Mouse (Mus musculus) kidney, embryonic 14.5 days (tissue): ENCODE measurements around the gene Tnfrsf13b. TPM values are rescaled to one million over a fixed set of nuclear protein-coding genes. Genes with fewer than 3 reads are reported as not detected.

ENCODE experiments used
- ATAC-seq: fragments of 200-750 bp; cut with Nextera tagmentation; 2 replicates; pipeline ENCODE4 v1.8.0; 2017; ENCODE audit warnings: moderate number of reproducible peaks, mild to moderate bottlenecking, moderate TSS enrichment, moderate library complexity; ENCODE audit not compliant: low FRiP score, low TSS enrichment
- H3K27ac ChIP-seq: fragments of 300-500 bp; sonication (generic); 2 replicates; pipeline ENCODE4 v1.5.1; 2014; ENCODE audit warnings: low read depth, mild to moderate bottlenecking, low read length, moderate library complexity, mixed read lengths
- H3K27me3 ChIP-seq: fragments of 300-500 bp; sonication (generic); 2 replicates; pipeline ENCODE4 v1.6.1; 2014; ENCODE audit warnings: mild to moderate bottlenecking, low read length; ENCODE audit not compliant: control insufficient read depth, insufficient read depth
- H3K36me3 ChIP-seq: fragments of 300-500 bp; sonication (generic); 2 replicates; pipeline ENCODE4 v1.6.1; 2014; ENCODE audit warnings: low read length, mixed read lengths; ENCODE audit not compliant: control insufficient read depth, insufficient read depth
- H3K4me1 ChIP-seq: fragments of 300-500 bp; sonication (generic); 2 replicates; pipeline ENCODE4 v1.6.1; 2014; ENCODE audit warnings: low read length, mixed read lengths; ENCODE audit not compliant: control insufficient read depth, insufficient read depth
- H3K4me2 ChIP-seq: fragments of 300-500 bp; sonication (generic); replicated peaks from 2 replicates; pipeline ENCODE4 v1.6.1; 2014; ENCODE audit warnings: low read depth, mild to moderate bottlenecking, low read length
- H3K4me3 ChIP-seq: fragments of 300-500 bp; sonication (generic); 2 replicates; pipeline ENCODE4 v1.5.1; 2014; ENCODE audit warnings: mild to moderate bottlenecking, low read length
- H3K9ac ChIP-seq: fragments of 300-500 bp; sonication (generic); 2 replicates; pipeline ENCODE4 v1.6.1; 2014; ENCODE audit warnings: low read depth, mild to moderate bottlenecking, low read length, moderate library complexity
- H3K9me3 ChIP-seq: fragments of 300-500 bp; sonication (generic); 2 replicates; pipeline ENCODE4 v1.6.1; 2016; ENCODE audit warnings: low read length; ENCODE audit not compliant: control insufficient read depth
- WGBS: fragments of 180-500 bp; shearing (Covaris S2); extraction: QIAGEN DNeasy Blood & Tissue Kit; methylation state at CpG from one replicate; pipeline ENCODE4 v1.1.7; 2014; 5-methylcytosine and 5-hydroxymethylcytosine counted together
- polyA plus RNA-seq: library from polyadenylated mRNA; unstranded; fragments of >200 nt; fragmentation: Nextera tagmentation; extraction: Ambion mirVana; gene quantifications from 2 replicates; pipeline ENCODE4 v1.2.1, GENCODE M21; 2014

Tnfrsf13b gene
- polyA plus RNA-seq = 0.70 and 1.2 TPM in 2 replicates

DNA sequence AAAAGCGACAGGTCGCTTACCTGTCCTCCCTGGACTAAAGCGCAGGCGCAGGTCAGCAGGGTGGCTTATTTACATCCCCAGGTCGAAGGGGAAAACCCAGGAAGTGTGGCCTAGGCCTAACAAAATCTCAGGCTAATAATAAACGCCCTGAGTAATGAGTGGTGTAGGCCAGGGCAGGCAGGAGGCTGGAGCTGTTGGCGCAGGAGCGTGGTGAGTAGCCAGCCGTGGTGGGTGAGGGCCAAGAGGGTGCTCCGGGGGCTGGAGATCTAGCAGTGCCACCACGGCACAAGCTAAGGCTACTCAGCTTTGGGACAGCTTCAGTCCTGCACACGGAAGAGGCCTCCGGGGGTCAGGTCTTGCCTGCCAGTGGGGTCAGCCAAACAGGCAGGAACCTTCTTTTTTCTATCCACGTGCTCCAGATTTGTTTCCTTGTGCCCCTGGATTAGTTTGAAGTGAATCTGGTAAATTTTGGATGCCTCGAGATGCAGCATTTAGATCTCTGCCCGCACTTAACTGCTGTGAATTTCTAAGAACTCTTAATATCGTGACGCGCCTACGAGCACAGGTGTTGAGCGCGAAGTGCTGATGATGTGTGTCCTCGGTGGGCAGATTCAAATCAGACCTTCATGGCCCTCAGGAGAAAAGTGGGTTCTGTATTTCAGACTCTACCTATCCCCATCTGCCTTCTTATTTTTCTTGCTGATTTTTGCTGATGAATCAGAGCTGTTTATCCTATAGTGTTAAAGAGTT lies at the start of gene Tnfrsf13b:
Tnfrsf13b (plus strand) TSS at position 150 of the 750 bp plus-strand sequence.
- H3K9me3 ChIP-seq = no peaks in the 10 kb centered on the region
- H3K4me2 ChIP-seq = no peak within 1 kb of the TSS
- H3K9ac ChIP-seq = no peak within 1 kb of the TSS
- no peak within 1 kb of the TSS for H3K27ac ChIP-seq
- no peak within 1 kb of the TSS for H3K4me3 ChIP-seq
- 86% methylated on average over 23 of the region's 23 CpGs for WGBS
- no peak for ATAC-seq
- no peaks in the 10 kb centered on the region for H3K4me1 ChIP-seq
- H3K36me3 ChIP-seq = no peaks in the 10 kb centered on the region
- no peaks in the 10 kb centered on the region for H3K27me3 ChIP-seq

DNA sequence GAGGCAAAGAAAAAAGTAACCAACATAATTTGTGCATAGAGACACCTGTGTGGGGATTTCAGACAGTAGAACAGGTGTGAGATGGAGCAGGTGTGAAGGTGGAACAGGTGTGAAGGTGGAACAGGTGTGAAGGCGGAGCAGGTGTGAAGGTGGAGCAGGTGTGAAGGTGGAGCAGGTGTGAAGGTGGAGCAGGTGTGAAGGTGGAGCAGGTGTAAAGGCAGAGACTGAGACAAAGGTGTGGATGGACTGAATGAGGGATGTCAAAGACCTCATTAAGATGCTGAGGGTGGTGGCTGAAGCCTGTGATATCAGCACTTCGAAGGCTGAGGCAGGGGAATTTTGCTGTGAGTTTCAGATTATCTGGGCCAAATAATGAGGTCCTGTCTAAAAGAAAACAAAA lies 44.9 kb upstream of the Tnfrsf13b start:
- Histone ChIP-seq H3K4me2 (no peak overlapping the region), H3K4me3 (no peak overlapping the region), H3K27ac (no peak overlapping the region), H3K9ac (no peak overlapping the region), H3K9me3 (no peaks in the 10 kb centered on the region), H3K36me3 (no peaks in the 10 kb centered on the region), H3K4me1 (no peaks in the 10 kb centered on the region), H3K27me3 (no peaks in the 10 kb centered on the region)
- 88% methylated on average over 2 of the region's 2 CpGs for WGBS
- ATAC-seq = no peak

- H3K4me2 ChIP-seq = no peak overlapping the region
- WGBS = 81% methylated on average over 7 of the region's 7 CpGs
- no peak overlapping the region for H3K4me3 ChIP-seq
- no peaks in the 10 kb centered on the region; the same call in 1 of the 2 replicates for H3K9me3 ChIP-seq
- H3K4me1 ChIP-seq = no peaks in the 10 kb centered on the region
- H3K36me3 ChIP-seq = no peaks in the 10 kb centered on the region
- no peak overlapping the region for H3K9ac ChIP-seq
- H3K27me3 ChIP-seq = no peaks in the 10 kb centered on the region
- no peak overlapping the region for H3K27ac ChIP-seq
- no peak for ATAC-seq
Observed at GRCm38 (mm10) chr11:61090195-61090594, 36.4 kb upstream of the Tnfrsf13b start.

DNA sequence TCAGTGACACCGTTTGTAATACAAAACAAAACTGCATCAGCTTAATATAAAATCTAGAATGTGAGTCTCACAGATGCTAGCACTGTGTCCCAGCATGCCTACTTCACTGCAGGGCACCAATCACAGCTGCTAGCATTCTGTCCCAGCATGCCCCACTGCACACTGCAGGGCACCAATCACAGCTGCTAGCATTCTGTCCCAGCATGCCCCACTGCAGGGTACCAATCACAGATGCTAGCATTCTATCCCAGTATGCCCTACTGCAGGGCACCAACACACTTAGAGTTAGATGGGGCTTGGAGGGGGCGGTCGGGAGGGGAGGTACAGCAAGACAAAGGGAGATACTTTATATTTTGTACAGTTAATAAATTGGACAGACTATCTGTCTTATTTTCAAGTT lies 35.4 kb upstream of the Tnfrsf13b start:
- WGBS = 68% methylated on average over 3 of the region's 3 CpGs
- ATAC-seq = no peak
- Histone ChIP-seq H3K27ac (no peak overlapping the region), H3K36me3 (no peaks in the 10 kb centered on the region), H3K4me1 (no peaks in the 10 kb centered on the region), H3K27me3 (no peaks in the 10 kb centered on the region), H3K9ac (no peak overlapping the region), H3K4me2 (no peak overlapping the region), H3K9me3 (no peaks in the 10 kb centered on the region; the same call in 1 of the 2 replicates), H3K4me3 (no peak overlapping the region)

GRCm38 (mm10) chr11:61091642-61092262 lies 34.8 kb upstream of the Tnfrsf13b start:
- Histone ChIP-seq H3K27ac (no peak overlapping the region), H3K4me3 (no peak overlapping the region), H3K9me3 (no peaks in the 10 kb centered on the region; the same call in 1 of the 2 replicates), H3K4me1 (no peaks in the 10 kb centered on the region), H3K9ac (no peak overlapping the region), H3K36me3 (no peaks in the 10 kb centered on the region), H3K27me3 (no peaks in the 10 kb centered on the region), H3K4me2 (no peak overlapping the region)
- WGBS = 28% methylated on average over 7 of the region's 7 CpGs
- ATAC-seq = no peak

GRCm38 (mm10) chr11:61098046-61098445 lies 28.5 kb upstream of the Tnfrsf13b start:
- ATAC-seq = no peak
- Histone ChIP-seq H3K27me3 (no peaks in the 10 kb centered on the region), H3K36me3 (no peaks in the 10 kb centered on the region), H3K4me2 (no peak overlapping the region), H3K27ac (no peak overlapping the region), H3K9me3 (no peaks in the 10 kb centered on the region; the same call in 1 of the 2 replicates), H3K9ac (no peak overlapping the region), H3K4me3 (no peak overlapping the region), H3K4me1 (no peaks in the 10 kb centered on the region)
- 45% methylated on average over 1 of the region's 1 CpGs for WGBS

DNA sequence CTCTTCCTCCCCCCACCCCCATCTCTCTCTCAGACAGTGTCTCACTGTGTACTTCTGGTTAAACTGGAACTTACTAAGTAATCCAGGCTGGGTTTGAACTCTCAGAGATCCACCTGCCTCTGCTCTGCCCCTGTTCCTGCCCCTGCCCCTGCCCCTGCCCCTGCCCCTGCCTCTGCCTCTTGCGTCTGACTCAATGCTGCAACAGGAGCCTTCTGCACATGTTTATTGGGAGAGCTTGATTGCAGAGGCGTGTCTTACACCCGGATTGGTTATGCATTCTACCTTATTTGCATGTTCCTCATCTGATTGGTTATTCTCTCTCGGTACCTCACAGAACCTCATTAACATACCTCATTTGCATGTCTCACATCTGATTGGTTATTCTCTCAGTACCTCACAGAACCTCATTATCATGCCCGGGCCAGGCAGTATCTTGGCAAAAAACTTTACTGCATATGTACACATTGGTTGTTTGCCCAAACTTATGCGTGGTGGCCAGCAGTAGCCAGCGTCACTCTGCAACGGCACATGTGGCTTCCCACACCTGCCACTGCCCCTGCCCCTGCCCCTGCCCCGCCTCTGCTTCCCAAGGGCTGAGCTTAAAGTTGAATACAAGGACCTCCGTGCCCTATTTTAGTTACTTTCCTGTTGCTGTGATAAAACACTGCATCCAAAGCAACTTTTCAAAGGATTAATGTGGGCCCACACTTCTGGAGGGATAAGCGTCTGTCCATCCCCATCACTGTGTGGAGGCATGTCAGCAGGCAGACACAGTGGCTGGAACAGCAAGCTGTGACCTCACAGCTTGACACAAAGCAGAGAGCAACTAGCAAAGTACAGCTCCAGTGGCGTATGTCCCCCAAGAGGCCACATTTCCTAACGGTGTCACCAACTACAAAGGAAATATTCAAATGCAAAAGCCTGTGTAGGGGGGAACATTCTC lies 23.9 kb upstream of the Tnfrsf13b start:
- ATAC-seq = no peak
- 0 out of 2 replicates have a peak, but pooled peaks cover 2% of the 10 kb centered on the region for H3K4me1 ChIP-seq
- H3K36me3 ChIP-seq = no peaks in the 10 kb centered on the region
- H3K27me3 ChIP-seq = no peaks in the 10 kb centered on the region
- WGBS = 73% methylated on average over 12 of the region's 13 CpGs
- no peak overlapping the region for H3K4me3 ChIP-seq
- H3K9me3 ChIP-seq = no peaks in the 10 kb centered on the region
- no peak overlapping the region for H3K9ac ChIP-seq
- no peak overlapping the region for H3K27ac ChIP-seq
- no peak overlapping the region for H3K4me2 ChIP-seq

- Histone ChIP-seq H3K9me3 (no peaks in the 10 kb centered on the region), H3K36me3 (no peaks in the 10 kb centered on the region), H3K4me3 (no peak overlapping the region), H3K9ac (no peak overlapping the region), H3K4me1 (0 out of 2 replicates have a peak, but pooled peaks cover 2% of the 10 kb centered on the region), H3K27ac (no peak overlapping the region), H3K4me2 (peak overlapping the region; percentile 17), H3K27me3 (no peaks in the 10 kb centered on the region)
- peak; percentile 91 for ATAC-seq
- WGBS = 21% methylated on average over 20 of the region's 20 CpGs
Observed at GRCm38 (mm10) chr11:61104241-61104901, 22.2 kb upstream of the Tnfrsf13b start.
